Mouse (Mus musculus): ENCODE measurements around the gene Vmn2r-ps130. TPM values are rescaled to one million over a fixed set of nuclear protein-coding genes. Genes with fewer than 3 reads are reported as not detected.
"Not testable (repeated sequence)": the region's sequence is repeated elsewhere in the genome, so short reads cannot be mapped to it uniquely, and the experiment has no call there.

Vmn2r-ps130 gene
- polyA plus RNA-seq (2012; rRNA removed): not detected in 2 replicates

DNA sequence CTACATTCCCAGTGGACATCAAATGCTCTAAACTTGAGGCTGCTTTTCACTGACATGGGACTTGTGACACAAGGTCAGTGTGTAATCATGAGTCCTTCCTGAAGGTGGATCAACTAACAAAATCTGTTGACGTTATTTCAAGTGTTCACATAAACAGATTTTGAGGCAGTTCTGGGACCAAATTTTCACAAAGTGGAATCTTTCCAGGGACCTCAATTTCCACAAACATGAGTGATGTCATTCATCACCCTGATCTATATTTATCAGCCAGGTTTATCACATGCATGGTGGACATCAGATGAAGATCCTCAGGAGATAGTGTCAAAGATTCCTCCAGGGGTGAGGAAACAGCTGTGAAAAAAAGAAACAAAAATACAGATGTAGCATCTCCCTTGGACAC lies at the start of gene Vmn2r-ps130:
Gene Vmn2r-ps130 (plus strand): TSS at position 301 of the 400 bp plus-strand sequence.
- not testable (repeated sequence) for DNase-seq (ENCODE audit: low read depth)

Other genes starting within 250 kb of the Vmn2r-ps130 start
- gene Zfp945, start 194.0 kb upstream of the Vmn2r-ps130 start, polyA plus RNA-seq (2012; rRNA removed): 4.9 and 5.2 TPM in 2 replicates
- gene Vmn2r113, start 118.2 kb upstream of the Vmn2r-ps130 start, polyA plus RNA-seq (2012; rRNA removed): not detected in 2 replicates
- gene Zfp40, start 132.1 kb downstream of the Vmn2r-ps130 start, polyA plus RNA-seq (2012; rRNA removed): 2.6 and 2.7 TPM in 2 replicates

Measured in gonadal fat pad, adult 2 months (tissue).